Mouse (Mus musculus) large intestine, adult 2 months (tissue): ENCODE measurements around the gene Slc12a1. TPM values are rescaled to one million over a fixed set of nuclear protein-coding genes. Genes with fewer than 3 reads are reported as not detected.
"Not testable (repeated sequence)": the region's sequence is repeated elsewhere in the genome, so short reads cannot be mapped to it uniquely, and the experiment has no call there.

Experiments used
- DNase-seq: peaks from one replicate; pipeline ENCODE4 v3.0.0-alpha.2; 2012; ENCODE audit warnings: low read depth, low spot score
- WGBS: fragments of 180-500 bp; shearing (Covaris S2); methylation state at CpG from one replicate; pipeline ENCODE4 v1.1.7; 2018; 5-methylcytosine and 5-hydroxymethylcytosine counted together
- polyA plus RNA-seq: library from polyadenylated mRNA; depleted of rRNA; stranded (reverse); fragments of >200 nt; gene quantifications from 2 replicates; pipeline ENCODE4 v1.2.3, GENCODE M21; 2012; rRNA removed

Slc12a1 gene
- polyA plus RNA-seq: not detected in 2 replicates

DNA sequence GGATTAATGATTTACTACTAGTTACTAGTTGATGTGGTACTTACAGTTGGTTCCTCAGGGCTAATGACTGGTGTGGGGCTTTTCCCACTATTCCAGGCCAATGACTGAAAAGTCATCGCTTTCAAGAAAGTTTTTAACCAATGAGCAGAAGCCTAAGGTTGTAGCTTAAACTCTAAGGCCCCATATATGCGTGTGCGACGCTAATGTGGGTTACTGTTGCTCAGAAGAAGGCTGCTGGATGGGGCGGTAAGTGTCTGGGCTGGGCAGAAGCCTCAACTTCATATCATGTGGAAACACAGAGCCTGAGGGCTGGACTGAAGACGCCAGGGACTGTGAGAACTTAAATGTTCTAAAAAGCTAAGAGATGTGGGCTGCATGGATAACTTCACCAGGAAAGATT lies at the start of gene Slc12a1:
TSS of gene Slc12a1 (plus strand) at position 118 of the 400 bp plus-strand sequence.
- WGBS: 85% methylated on average over 6 of the region's 6 CpGs

DNA sequence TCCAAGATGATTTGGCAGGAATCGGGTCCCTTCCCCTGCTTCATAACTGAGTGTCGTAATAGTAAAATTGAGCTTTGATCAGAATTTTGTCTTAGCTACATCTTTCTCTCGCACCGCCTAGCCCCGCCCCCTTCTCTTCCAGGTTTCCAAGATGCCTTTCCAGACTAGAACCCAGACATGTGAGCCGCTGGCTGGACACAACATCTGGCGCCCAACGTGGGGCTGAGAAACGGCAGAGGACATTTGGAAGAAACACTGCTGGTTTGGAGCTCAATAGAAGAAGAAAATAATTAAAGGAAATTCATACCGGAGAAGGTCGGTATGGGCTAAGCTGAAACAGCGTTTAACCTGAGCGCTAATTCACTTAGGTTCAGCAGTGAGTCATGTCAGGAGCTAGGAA lies 47.8 kb upstream of the Slc12a1 start:
- 97% methylated on average over 13 of the region's 13 CpGs for WGBS
- not testable (repeated sequence) for DNase-seq

More for the DNA sequence above, at the start of gene Slc12a1:
- no peak for DNase-seq

DNA sequence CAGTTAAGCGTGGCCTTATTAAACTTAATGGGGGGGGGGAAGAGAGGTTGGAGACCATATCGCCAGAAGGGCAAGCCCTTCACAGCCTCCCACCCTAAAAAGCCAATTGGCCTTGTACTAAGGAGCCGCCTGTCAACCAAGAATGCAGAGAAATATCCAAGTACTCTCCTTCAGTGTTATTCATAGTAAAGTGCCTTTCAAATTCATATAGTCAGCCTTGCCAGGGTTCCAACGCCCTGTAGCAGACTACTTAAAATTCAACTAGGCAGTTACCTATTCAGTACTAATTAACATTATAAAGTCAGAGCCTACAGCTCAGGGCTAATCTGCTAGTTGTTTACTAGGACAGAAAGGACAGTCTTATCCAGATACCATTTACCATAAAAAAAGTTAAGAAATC lies 45.8 kb upstream of the Slc12a1 start:
- 97% methylated on average over 4 of the region's 4 CpGs for WGBS
- DNase-seq: not testable (repeated sequence)

DNA sequence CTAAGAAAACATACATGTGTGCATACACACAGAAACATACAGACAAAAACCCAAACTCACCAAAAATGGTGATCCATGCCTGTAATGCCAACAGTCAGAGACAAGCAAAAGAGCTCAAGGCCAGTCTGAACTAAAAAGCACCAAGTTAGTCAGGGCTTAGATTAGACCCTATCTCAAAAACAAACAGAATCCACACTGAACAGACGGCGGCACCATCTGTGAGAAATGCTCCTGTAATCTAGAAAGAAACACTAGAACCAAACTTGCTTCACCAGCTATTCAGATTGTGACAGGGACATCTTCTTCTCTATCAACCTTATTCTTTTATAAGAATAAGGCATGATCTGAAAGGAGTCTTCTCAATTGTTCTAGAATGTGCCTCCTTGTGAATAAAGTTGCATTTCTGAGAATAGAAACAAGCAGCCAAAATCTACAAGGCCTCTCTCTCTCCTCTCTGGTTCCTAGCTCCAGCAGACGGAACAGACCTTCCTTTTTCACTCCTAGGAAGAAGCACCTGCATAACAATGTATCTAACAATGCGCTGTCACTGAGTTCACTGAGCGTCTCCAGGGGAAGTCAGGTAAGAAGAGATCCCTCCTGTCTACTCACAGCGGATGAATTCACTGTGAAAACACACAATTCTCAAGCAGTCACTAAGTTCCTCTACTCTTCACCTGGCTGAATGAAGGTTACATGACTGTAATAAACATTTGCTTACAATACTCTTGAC lies 32.8 kb upstream of the Slc12a1 start:
- 90% methylated on average over 6 of the region's 6 CpGs for WGBS
- DNase-seq: no peak

DNA sequence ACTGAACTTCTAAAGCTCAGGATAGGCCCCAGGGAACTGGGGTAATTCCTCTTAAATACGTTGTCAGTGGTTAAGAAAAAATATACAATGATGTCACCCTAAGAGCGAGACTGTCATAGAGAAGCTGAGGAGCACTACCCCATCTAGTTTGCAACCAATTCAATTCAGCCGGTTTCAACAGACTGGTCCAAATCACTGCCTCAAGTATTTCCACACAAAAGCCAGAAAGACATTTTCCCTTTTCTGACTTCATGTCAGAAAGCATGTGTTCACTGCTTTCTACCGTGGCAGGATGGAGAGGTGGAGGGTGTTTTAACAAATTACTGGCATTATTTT lies 30.0 kb upstream of the Slc12a1 start:
- no peak for DNase-seq
- 20% methylated on average over 4 of the region's 4 CpGs for WGBS

DNA sequence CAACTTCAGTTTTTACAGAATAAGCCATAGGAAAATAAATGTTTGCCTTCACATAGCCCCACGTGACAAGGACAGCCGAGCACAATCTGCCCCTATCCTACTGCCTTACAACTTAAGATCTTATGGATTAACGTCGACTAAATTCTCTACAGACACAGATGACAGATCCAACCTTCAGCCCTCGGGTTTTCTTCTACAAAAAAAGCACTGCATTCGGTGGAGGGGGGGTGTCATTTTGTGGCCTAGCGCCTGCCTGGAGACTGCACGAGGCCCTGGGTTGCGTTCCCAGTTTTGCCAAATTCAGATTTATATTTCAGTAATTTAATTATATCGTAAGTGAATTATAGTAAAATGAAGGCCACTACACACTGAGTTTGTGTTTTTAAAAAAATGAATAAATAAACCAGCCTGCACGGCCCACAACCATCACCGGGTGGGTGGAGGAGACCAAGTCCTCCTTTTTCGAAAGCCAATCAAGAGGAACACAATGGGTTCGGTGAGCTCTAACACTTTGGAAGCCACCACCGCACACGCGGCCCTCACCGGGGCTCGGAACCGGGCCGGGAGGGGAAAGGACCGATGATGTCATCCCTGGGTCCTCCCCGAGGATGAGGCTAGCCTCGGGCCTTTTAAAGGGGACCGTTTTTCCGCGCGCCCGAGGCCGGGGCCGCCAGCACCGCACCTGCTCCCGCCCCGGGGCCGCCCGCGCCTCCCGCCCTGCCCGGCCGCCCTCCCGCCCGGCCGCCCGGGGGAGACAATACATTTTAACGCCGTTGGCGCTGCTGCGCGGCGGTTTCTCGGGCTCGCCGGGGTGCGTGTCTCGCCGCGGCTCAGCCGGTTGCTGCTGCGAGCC lies 29.5 kb upstream of the Slc12a1 start:
- WGBS: 1% methylated on average over 59 of the region's 59 CpGs
- no peak for DNase-seq

DNA sequence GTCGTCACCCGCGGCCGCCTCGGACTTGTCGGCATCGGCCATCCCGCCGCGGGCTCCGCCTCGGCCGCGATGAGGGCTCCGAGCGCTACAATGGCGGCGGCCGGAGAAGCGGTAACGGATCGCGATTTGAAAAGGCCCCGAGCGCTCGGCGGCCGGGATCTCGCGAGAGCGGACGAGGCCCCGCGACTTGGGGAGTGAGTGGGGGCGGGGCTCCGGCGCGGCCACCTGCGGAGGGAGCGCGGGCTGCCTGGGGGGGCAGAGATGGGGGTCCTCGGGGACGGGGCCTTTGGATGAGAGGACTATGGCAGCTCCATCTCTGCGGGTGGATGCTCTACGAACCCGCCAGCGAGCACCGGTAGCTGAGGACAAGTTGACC lies 28.8 kb upstream of the Slc12a1 start, which contains the start of gene Myef2:
TSS of gene Myef2 (minus strand) at position 185 of the 376 bp plus-strand sequence.
- DNase-seq: no peak
- WGBS: 1% methylated on average over 48 of the region's 48 CpGs

DNA sequence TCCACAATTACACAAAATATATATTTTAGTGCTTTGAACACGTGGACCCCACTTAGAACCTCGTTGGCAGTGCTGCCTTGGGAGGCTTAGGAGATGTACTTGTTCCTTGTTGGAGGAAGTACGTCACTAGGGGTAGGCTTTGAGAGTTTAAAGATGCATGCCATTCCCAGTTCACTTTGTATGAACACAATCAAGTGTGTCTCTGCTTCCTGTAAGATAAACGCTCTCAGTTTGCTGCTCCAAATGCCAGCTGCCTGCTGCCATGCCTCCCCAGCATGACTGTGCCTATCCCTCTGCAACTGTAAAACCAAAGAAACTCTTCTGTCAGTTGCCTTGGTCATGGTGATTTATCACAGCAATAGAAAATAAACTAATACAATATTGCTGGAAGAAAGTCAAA lies 26.5 kb upstream of the Slc12a1 start:
- 47% methylated on average over 4 of the region's 4 CpGs for WGBS
- no peak for DNase-seq

DNA sequence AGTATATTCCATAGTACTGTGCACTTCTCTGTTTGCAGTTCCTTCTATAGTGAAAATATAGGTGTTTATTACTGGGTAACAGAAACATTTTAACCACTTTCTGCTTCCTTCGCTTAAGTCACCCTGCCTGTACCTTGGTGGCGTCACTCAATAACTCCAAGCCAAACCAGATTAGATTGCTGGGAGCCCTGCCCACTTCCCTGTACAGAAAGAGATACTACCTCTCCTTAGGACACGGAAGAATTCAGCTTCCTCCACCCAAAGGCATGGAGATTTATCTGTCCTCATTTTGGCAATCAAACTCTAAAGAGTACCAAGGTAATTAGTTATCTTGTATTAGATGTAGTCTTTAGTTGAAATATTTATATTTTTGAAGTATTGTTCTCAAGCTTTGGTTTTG lies 25.5 kb upstream of the Slc12a1 start:
- 63% methylated on average over 3 of the region's 3 CpGs for WGBS
- no peak for DNase-seq

DNA sequence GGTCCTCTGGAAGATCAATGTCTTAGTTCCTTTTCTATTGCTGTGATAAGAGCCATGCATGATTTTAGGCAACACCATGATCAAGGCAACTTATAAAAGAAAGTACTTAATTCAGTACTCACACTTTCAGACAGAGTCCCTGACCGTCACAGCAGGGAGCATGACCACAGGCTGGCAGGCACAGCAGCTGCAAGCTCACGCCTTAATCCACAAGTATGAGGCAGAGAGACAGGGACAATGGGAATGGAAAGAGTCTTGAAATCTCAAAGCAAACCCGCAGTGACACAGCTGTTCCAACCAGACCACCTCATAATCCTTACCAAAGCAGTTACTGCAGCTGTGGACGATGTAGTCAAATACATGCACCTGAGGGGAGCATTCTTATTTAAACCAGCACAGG lies 18.2 kb upstream of the Slc12a1 start:
- no peak for DNase-seq
- WGBS: 40% methylated on average over 4 of the region's 4 CpGs

DNA sequence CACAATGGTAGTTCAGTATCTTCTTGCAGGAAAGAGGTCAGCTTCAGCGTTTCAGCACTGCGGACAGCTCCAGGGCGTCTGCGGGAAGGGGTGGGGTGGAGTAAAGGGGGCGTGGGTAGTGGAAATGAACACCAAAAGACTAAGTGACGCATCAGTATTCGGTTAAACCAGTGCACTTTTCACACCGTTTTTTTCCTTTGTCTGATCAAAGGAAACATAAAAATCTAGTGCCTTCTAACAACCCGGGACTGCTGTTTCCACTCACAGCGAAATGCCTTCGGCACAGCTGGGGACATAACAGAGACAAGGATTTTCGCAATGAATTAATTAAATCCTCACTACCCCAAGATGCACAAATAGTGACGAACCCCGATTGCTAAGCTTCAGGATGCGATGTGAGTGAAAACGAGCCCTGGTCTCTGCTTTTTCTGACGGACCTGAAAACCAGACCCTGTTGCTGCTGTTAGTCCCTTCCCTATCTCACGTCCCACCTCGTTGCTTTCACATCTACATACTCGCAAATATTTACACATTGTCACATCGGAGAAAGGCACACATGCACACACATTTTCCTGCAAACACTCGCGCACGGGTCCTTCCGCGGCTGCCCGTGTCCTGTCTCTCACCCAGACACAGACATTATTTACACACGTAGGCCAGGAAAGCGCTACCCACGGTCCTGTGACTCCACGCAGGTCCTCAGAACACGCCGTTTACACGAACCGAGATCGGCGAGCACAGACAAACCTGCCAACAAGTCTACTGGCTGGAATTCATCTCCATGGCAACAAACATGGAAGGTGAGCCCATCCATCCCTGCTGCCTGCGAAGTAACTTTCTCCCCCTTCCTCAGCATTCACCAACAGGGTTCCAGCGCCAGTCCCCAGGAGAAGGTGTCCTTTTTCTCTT lies 16.1 kb upstream of the Slc12a1 start, which contains the start of gene Ctxn2:
TSS of gene Ctxn2 (plus strand) at position 790 of the 909 bp plus-strand sequence.
- DNase-seq: no peak
- WGBS: 3% methylated on average over 39 of the region's 39 CpGs

DNA sequence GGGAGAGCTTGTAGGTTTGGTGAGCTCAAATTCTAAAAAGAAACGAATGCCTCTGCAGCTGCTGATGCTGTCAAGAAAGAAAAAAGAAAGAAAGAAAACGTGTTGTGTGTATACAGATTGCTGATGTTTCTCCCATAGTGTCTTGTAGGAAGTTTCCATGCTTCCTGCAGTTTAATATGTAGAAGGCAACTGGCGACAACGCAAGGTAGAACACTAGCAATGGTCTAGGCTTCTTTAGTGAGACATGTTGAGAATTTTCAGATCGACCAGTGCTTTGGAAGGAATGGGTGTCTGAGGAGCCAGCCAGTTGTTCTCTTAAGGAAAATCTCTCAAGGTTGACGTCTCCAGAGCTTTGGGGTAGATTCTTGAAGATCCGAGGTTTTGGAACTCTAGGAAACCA lies 15.5 kb upstream of the Slc12a1 start:
- no peak for DNase-seq
- 34% methylated on average over 7 of the region's 7 CpGs for WGBS

DNA sequence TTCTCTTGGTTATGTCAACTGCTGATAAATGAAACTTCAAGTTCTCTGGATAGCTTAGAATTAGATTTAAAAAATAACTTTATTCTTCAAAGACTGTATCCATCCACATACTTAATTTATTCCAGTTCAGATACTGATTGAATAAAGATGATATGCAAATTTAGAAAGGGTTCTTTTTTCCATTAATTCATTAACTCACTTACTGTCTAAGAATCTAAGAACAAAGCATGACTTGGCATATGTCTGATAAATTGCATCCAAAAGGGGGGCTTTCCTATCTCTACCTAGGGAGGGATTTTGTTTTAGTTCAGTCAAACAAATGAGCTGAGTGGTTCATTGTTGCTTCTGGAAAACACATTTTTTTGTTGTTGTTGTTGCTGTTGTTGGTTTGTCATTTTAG lies 10.0 kb upstream of the Slc12a1 start:
- DNase-seq: no peak

DNA sequence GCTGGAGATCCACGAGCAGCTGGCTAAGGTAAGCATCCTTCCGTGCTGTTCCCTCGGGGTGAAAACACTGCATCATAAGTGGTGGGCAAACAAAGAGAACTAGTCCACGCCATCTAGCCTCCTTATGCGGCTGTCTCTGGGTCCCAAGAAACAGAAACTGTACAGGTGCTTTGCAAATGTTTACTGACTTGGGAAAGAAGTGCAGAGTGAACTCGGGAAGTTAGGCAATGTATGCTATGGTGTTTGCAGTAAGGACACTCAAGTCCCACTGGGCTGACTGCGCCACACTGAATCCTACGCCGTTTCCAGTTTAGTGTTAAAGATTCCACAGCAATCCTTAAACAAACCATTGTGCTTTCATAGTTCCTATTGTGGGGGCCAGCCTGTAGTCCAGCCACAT lies 2.0 kb downstream of the Slc12a1 start:
- no peak for DNase-seq
- WGBS: 55% methylated on average over 9 of the region's 9 CpGs

DNA sequence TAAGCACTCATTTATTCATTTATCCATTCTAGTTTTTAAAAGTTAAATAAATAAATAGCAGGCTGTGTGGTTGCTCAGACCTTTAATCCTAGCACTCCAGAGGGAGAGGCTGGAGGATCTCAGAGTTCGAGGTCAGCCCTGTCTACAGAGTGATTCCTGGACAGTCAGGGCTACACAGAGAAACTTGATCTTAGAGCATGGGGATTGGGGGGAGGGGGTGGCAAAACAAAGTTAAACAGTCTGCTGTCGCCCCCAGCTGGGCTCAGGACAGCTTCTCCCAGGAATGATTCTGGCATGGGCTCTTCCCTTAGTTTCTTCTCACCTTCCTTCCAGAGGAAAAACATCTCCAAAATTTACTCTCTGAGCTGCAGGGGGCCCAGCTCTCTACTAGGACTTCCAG lies 3.2 kb downstream of the Slc12a1 start:
- no peak for DNase-seq
- WGBS: 26% methylated on average over 2 of the region's 2 CpGs

DNA sequence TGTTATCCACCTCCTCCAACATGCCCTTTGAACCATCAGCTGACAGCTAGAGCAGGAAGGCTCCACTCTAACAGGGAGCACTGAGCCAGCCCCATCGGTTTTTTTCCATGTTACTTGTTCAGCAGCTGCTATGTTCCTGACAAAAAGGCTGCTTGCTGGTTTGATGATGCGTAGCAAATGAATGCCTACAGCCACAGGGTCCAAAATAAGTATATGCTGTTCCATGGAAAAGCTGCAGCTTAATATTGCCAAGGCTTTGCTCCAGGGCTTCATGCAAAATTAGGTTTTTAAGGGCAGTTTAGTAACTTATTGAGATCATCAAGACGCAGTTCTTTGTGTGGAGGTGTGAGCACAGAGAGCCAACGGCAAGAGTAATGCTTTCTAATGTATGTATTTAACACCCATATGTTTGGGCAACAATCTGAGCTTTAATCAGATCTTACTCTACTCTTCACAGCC lies 9.7 kb downstream of the Slc12a1 start:
- no peak for DNase-seq
- WGBS: 60% methylated on average over 4 of the region's 4 CpGs

DNA sequence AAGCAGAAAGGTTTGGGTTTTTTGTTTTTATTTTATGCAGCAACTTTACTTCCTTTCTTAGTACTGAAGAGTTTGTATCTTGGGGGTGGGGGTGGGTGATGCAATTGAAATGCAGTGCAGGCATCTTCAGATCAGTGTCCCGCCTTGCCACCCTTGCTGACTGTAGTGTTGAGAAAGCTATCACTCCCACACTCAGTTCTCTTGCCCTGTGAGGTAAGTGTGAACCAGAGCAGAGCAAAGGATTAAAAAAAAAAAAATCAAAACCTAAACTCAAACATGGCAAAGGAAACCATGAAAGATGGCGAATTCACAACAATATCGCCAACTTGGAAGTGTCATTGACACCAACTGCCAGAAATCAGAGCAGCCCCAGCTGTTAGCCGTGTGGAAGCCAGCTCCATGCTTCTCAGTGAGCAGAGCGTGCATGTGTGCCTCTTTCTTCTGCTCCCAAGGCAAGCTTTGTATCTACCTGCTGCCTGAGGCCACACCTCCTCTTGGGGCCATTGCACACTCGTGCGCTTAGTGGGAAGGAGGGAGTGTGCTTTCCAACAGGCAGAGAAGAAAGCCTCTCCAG lies 26.0 kb downstream of the Slc12a1 start:
- DNase-seq: no peak
- WGBS: 78% methylated on average over 7 of the region's 7 CpGs

DNA sequence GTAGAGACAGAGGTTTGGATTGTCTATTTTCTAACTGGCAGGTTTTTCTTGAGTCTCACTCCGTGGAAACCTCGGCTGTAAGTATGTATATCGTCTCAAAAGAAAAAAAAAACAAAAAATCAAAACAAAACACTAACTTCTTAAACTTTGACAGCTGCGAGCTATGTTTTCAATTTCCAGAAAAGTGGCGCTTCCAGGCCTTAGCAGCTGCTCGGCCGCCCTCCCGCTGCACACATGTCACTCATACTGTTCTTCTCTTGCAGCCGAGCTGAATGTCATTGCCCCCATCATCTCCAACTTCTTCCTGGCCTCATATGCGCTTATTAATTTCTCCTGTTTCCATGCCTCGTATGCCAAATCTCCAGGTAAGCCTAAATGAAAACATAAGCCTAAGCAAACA lies 35.6 kb downstream of the Slc12a1 start:
- 84% methylated on average over 11 of the region's 11 CpGs for WGBS
- no peak for DNase-seq

DNA sequence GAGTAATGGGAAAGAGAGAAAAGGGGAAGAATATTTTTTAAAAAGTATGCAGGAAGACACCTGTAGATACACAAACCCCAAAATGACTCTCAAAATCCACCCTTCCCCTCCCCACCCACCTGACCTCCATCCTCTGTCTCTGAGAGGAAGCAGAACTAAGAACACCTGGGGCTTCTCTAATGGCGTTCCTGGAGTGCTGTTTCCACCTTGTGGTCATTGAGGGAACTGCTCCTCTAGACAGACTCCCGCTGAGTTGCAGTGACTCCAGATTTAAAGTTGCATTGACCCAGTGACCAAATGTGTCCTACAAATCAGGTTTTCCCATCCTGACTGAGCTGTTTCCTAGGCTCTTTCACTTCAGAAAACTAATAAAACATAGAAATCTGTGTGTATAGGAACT lies 36.9 kb downstream of the Slc12a1 start:
- 1% methylated on average over 2 of the region's 2 CpGs for WGBS
- DNase-seq: peak; percentile 38

DNA sequence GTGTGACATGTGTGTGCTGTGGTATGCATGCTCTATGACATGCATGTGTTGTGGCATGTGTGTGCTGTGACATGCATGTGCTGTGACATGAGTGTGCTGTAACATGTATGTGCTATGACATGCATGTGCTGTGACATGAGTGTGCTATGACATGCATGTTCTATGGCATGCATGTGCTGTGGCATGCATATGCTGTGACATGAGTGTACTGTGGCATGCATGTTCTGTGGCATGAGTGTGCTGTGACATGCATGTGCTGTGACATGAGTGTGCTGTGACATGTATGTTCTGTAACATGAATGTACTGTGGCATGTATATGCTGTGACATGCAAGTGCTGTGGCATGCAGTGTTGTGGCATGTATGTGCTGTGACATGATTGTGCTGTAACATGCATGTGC lies 40.6 kb downstream of the Slc12a1 start:
- no peak for DNase-seq
